Mouse (Mus musculus) cerebellum, postnatal 10 days (tissue): ENCODE data around the gene Ubxn4.
"Not testable (repeated sequence)": the region's sequence is repeated elsewhere in the genome, so short reads cannot be mapped to it uniquely, and the experiment has no call there.

Source experiments
- DNase-seq, 2 experiments: peaks; one replicate each; pipeline ENCODE4 v3.0.0; 2021; ENCODE audit warnings: mixed read lengths in 2 of 2

Ubxn4 gene

DNA sequence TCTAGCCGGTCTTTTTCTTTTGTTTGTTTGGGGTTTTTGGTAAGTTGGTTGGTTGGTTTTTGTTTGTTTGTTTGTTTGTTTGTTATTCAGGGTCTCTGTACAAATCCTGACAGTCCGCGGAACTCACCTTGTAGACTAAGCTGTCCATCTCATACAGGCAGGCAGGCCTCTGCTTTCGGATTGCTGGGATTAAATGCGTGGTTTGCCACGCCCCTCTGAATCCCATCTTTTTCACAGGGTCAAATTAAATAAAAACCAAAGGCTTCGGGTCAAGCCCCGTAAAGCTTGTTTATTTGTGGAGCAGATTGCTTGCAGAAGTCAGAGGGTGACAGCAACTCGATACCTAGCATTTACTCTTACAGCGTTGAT, at the start of gene Ubxn4:
Ubxn4 (plus strand) TSS at position 338 of the 369 bp plus-strand sequence.
- no peak for DNase-seq

- DNase-seq, result no peak
Observed at GRCm38 (mm10) chr1:128194011-128194410, 49.8 kb upstream of the Ubxn4 start.

- no peak for DNase-seq
Observed at GRCm38 (mm10) chr1:128197353-128197752, 46.4 kb upstream of the Ubxn4 start.

- peak; percentile 42 to 51 for DNase-seq
Observed at GRCm38 (mm10) chr1:128213261-128213660, 30.5 kb upstream of the Ubxn4 start.

DNA sequence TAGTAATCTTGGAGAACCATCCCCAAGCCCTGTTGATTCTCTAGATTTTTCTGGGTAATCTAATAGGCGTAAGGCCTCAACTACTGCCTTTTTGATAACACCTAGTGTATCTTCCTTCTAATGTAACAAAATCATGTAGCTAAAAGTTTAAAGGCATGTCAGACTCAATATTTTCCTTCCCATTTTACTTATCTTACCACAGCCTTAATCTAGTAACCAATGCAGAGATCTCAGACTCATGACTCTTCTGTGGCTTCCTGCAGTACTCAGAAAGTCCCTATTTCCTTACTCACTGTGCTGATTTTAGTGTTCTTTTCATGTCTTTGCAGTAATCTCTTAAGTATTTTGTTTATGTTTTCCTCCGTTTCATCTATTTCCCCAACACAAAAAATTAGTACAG, 21.9 kb upstream of the Ubxn4 start:
- no peak for DNase-seq

GRCm38 (mm10) chr1:128223304-128223703, 20.5 kb upstream of the Ubxn4 start:
- DNase-seq, result peak; percentile 14 to 18

DNA sequence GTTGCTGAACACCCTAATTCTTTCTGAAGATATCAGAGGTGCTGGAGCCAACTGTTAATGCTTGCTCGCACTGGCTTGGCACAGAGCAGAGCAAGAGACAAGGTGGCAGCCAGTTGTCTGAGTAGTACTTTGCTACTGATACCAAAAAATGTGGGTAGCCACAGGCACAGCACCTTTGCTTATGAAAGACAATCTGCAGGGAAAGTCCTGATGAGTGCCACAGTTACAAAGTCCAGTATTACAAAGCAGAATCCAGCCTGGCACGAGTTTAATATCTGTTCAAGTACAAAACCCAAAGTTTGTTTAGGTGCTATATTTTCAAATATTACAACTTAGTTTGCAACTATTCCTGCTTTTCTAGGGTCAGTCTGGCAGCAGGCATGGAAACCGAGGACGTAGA, 8.6 kb upstream of the Ubxn4 start:
- DNase-seq, result no peak

DNA sequence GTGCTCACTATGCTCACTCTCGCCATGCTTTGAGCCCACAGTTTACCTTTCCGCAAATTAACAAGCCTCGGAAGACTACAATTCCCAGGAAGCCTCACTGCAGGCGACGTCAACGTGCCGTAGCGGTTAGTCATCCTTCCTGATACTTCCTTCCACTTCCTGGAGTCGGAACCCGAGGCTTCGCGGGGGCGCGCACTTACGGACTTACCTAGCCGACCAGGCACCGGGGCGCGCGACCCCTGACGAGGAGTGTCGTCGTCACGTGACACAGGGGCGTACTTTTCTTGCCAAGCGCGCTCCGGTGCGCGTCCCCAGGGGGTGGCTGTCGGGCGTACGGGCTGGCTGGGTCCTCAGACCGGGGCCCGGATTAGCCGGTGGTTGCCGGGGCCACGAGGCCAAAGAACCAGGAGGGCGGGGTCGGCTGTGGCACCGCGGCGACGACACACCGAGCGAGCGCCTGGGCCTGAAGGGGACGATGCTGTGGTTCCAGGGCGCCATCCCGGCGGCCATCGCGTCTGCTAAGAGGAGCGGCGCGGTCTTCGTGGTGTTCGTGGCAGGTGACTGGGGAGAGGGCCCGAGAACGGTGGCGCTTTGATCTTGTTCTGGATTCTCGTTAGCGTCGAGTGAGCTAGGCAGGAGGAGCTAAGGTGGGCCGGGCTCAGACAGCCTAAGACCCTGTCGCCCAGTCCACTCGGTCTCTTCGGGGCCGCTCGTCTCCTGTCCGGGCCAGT, 397 bp downstream of the Ubxn4 start:
- peak; percentile 98 for DNase-seq

GRCm38 (mm10) chr1:128244727-128245355, 1.1 kb downstream of the Ubxn4 start:
- peak; percentile 68 to 69 for DNase-seq

GRCm38 (mm10) chr1:128267061-128267460, 23.3 kb downstream of the Ubxn4 start:
- DNase-seq, result not testable (repeated sequence)

DNA sequence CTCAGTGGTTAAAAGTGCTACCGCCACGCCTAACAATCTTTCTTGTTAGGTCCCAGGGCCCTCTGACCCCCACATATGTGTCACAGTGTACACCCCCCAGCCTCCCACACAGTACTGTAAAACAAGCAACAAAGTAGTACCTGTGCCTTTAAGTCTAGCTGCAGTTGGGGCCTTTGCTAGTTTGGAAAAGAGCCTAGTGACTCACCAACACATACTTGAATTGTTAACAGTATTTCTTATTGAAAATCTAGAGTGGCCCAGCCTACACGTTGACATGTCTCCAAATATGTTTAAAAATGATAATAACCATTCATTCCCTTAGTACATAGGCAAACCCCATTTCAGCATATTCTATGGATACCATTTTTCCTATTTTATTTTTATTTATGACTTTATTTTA, 27.0 kb downstream of the Ubxn4 start:
- no peak for DNase-seq

- no peak for DNase-seq
Observed at GRCm38 (mm10) chr1:128275908-128276307, 32.1 kb downstream of the Ubxn4 start.

DNA sequence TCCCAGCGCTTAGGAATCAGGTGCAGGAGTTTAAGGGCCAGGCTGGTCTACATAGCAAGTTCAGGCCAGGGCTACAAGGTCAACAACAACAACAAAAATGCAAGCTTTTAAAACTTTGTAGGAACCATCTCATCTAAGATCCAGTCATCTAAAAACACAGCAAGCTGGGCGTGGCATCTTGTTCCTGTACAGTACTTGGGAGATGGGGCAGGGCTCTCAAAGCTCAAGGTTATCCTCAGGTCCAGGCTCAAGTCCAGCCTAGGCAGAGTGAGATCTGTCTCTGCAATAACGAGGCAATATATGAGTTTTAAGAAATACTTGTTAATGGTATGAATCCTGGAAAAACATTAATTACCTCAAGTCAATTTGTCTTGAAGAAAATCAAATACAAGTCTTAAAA, 34.8 kb downstream of the Ubxn4 start:
- no peak for DNase-seq

GRCm38 (mm10) chr1:128281753-128282152, 38.0 kb downstream of the Ubxn4 start:
- DNase-seq, result no peak

- no peak for DNase-seq
Observed at GRCm38 (mm10) chr1:128282924-128283323, 39.2 kb downstream of the Ubxn4 start.

- DNase-seq, result no peak
Observed at GRCm38 (mm10) chr1:128284157-128284690, 40.5 kb downstream of the Ubxn4 start.

- peak; percentile 31 to 51 for DNase-seq
Observed at GRCm38 (mm10) chr1:128285136-128285535, 41.4 kb downstream of the Ubxn4 start.

DNA sequence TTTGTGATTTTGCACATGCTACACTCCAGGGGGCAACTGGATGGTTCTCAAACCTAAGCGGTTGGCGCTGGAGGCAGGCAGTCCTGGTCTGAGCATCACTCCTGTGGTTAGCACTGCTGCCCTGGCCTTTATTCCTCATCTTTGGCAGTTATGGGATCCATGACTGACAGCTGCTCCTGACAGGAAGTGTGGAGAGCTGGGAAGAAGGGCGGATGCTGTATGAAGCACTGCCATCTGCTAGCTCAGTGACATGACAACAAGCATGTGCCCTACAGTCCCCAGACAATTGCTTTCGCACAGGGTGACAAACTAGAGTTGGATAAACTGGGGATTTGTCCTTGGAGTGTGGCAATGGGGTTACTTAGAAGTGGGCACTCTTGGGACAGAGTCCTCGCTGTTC, 46.5 kb downstream of the Ubxn4 start:
- peak; percentile 59 to 67 for DNase-seq

DNA sequence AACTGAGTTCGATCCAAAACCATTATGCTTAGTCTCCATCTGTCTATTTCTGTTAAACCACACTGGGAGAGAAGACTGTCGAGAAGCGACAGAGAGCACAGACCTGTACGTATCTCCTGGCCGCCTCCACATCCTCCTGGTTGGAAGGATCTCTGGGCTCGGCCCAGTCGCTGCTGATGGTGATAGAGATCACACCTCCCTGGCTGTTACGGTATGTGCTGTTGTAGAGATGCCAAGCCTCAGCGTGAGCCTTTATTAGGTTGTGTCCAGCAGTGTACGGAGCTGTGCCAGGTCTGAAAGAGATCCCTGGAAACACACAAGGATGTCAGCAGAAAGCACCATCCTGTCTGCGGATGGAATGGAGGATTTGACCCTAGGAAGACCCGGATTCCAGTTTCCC, 49.8 kb downstream of the Ubxn4 start:
- DNase-seq, result peak; percentile 73 to 80

DNA sequence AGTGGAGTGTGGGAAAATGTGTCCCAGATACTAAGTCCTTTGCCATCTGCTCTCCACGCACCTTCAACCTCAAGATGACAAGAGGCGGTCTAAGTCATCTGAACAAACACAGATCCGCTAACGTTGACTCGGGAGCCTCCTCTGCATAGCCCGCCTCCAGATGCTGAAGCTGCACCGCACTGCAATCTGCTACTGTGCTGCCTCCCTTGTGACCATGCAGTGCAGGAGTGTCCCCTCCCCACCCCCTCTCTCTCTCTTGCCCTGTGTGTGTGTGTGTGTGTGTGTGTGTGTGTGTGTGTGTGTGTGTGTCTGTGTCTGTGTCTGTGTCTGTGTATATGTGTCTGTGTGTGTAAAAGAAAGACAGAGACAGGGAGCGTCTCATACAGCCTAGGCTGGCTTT, 51.5 kb downstream of the Ubxn4 start:
- peak in 1 of 2 experiments; percentile 19 for DNase-seq

DNA sequence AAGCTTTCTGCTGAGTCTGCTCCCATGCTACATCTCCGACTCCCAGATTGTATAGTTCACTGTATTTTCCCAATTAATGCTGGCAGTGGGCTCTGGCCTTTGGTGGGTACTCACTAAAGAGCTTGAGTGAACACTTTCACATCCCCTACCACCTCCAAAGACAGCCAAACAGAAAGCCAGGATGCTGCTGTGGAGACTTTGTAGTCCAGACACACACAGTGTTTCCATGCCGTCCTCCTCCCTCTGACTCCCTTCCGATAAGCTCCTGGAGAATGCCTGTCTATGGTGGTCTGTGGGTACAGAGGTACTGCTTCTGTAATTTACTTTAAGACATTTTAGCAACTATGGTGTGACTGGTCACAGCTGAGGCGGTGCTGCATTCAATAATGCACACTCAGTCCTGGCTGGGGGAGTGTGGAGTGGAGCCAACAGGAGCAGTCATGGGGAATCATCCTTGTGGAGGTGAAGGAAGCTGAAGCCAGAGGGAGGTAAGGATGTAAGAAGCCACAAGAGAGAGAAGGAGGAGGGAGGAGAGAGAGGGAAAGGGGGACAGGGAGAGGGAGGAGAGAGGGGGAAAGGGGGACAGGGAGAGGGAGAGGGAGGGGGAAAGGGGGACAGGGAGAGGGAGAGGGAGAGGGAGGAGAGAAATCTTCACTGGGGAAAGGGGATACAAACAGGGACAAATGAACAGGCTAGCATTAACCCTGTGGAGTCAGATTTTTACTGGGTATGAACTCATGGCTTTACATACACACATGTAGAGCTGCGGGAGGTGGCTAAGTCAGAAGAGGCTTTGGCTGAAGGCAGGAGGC, 52.2 kb downstream of the Ubxn4 start:
- DNase-seq, result peak; percentile 50 to 64

- DNase-seq, result peak; percentile 99
Observed at GRCm38 (mm10) chr1:128303900-128304299, 60.1 kb downstream of the Ubxn4 start.

DNA sequence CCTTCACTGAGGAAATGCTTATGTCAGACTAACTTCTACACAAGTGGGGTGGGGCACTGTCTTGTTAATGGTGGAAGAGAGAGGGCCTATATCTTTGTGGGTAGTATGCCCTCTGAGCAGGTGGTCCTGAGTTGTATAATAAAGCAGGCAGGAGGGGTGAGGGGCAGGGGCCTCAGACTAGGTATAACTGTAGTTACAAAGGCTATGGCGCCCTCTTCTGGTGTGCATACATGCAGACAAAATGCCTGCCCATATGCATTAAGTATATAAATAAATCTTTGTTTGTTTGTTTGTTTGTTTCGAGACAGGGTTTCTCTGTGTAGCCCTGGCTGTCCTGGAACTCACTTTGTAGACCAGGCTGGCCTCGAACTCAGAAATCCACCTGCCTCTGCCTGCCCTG, 65.3 kb downstream of the Ubxn4 start:
- DNase-seq, result peak; percentile 60 to 63
